Mouse (Mus musculus) heart, adult 2 months (tissue): ENCODE measurements around the gene Atxn2.

Experiments used
- CTCF ChIP-seq: fragments of 200-600 bp; IDR thresholded peaks from 2 replicates; pipeline ENCODE4 v1.8.1; 2022; ENCODE audit warnings: antibody characterized with exemption, mild to moderate bottlenecking, moderate library complexity
- EP300 ChIP-seq: fragments of 200-500 bp; IDR thresholded peaks from 2 replicates; pipeline ENCODE4 v1.6.1; 2011; ENCODE audit warnings: low read depth, low read length, control low read depth; ENCODE audit not compliant: insufficient read depth

- TF ChIP-seq CTCF: no peak
- TF ChIP-seq EP300: 0 out of 2 replicates have a peak, but pooled peaks have one; percentile 8
Measured at GRCm38 (mm10) chr5:121822786-121823505, 111.8 kb downstream of the Atxn2 start.
